Mouse (Mus musculus): ENCODE measurements around the gene Cers3. TPM values are rescaled to one million over a fixed set of nuclear protein-coding genes. Genes with fewer than 3 reads are reported as not detected.

Cers3 gene
- polyA plus RNA-seq, 1 experiment = 0.58 TPM

DNA sequence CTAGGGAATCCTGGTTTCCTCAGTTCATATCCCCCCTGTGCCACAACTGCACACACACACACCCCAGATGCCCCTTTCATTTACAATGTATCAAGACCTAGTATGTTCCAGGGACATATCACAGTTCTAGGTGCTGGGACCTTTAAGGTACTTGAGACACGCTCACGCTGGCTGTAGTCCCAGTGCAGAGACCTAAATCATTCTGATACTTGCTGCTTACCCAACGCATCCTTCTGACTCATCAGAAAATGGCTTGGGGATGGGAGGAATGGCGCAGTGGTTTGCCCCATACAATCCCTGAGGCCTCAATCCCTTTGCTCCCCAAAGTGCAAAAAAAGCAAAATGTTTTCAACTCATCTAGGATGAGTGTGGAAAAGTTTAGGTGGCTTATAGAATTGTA is 8.8 kb upstream of the Cers3 start:
- H3K27ac ChIP-seq (ENCODE audit: insufficient read depth, low read length) = no peak overlapping the region
- no peak for TF ChIP-seq CTCF (IDR thresholded peaks at IDR 0.05; ENCODE audit: borderline replicate concordance, insufficient read depth, low read length)
- no peak for TF ChIP-seq POLR2A (IDR thresholded peaks at IDR 0.05; ENCODE audit: low read depth, low read length)
- no peak overlapping the region for H3K4me3 ChIP-seq (ENCODE audit: insufficient read depth, low read length)
- 0 out of 2 replicates have a peak, but pooled peaks cover 3% of the 10 kb centered on the region for H3K4me1 ChIP-seq (ENCODE audit: control insufficient read depth, insufficient read depth, low read length)

GRCm38 (mm10) chr7:66734993-66735392 is 8.3 kb upstream of the Cers3 start:
- Histone ChIP-seq H3K27ac (ENCODE audit: insufficient read depth, low read length) (no peak overlapping the region), H3K4me1 (ENCODE audit: control insufficient read depth, insufficient read depth, low read length) (0 out of 2 replicates have a peak, but pooled peaks cover 3% of the 10 kb centered on the region)
- TF ChIP-seq CTCF (IDR thresholded peaks at IDR 0.05; ENCODE audit: borderline replicate concordance, insufficient read depth, low read length) (no peak), POLR2A (IDR thresholded peaks at IDR 0.05; ENCODE audit: low read depth, low read length) (no peak)

DNA sequence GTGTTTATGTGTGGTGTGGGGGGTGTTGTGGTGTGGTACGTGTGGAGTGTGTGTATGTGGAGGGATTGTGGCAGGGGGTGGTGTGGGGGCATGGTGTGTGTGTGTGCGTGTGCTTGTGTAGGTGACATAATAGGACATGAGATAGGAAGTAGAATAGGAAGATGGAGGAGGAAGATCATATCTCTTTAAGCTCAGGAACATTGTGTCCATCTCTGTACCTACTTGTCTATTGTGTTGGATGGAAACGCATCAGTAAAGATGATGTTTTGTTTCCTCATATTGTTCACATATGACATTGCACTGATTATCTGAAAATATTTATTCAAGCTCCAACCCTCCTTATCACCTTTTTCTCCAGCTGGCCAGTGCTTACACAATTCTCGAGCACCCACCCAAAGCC is 5.9 kb upstream of the Cers3 start:
- H3K27ac ChIP-seq (ENCODE audit: insufficient read depth, low read length) = no peak overlapping the region
- 0 out of 2 replicates have a peak, but pooled peaks cover 3% of the 10 kb centered on the region for H3K4me1 ChIP-seq (ENCODE audit: control insufficient read depth, insufficient read depth, low read length)
- TF ChIP-seq CTCF (IDR thresholded peaks at IDR 0.05; ENCODE audit: borderline replicate concordance, insufficient read depth, low read length) = no peak
- no peak for TF ChIP-seq POLR2A (IDR thresholded peaks at IDR 0.05; ENCODE audit: low read depth, low read length)
- H3K4me3 ChIP-seq (ENCODE audit: insufficient read depth, low read length) = no peak overlapping the region

More at GRCm38 (mm10) chr7:66734993-66735392, 8.3 kb upstream of the Cers3 start:
- H3K4me3 ChIP-seq (ENCODE audit: insufficient read depth, low read length) = no peak overlapping the region

- TF ChIP-seq POLR2A (IDR thresholded peaks at IDR 0.05; ENCODE audit: low read depth, low read length) = no peak
- TF ChIP-seq CTCF (IDR thresholded peaks at IDR 0.05; ENCODE audit: borderline replicate concordance, insufficient read depth, low read length) = no peak
Observed at GRCm38 (mm10) chr7:66741008-66741407, 2.3 kb upstream of the Cers3 start.

DNA sequence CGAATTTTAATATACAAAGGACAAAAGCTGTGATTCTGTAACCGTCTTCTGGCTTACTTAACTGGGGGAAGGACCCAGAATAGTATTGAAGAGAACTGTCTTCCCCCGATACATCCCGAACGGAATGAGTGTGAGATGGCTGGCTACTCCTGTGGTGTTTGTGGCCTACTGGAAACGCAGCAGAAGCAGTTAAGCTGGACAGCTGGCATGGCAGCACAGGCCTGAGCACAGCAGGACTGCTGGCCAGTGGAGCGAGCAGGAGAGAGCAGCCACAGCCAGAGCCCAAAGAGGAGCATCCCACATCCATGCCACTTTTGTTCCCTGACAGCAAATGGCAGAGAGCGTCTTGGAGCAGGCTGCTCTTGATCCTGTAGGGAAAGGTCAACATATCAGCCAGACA is 1.9 kb upstream of the Cers3 start:
- TF ChIP-seq POLR2A (IDR thresholded peaks at IDR 0.05; ENCODE audit: low read depth, low read length) = no peak
- TF ChIP-seq CTCF (IDR thresholded peaks at IDR 0.05; ENCODE audit: borderline replicate concordance, insufficient read depth, low read length) = no peak
- H3K27ac ChIP-seq (ENCODE audit: insufficient read depth, low read length) = no peak overlapping the region
- no peaks in the 10 kb centered on the region for H3K4me1 ChIP-seq (ENCODE audit: control insufficient read depth, insufficient read depth, low read length)
- no peak overlapping the region for H3K4me3 ChIP-seq (ENCODE audit: insufficient read depth, low read length)

More at GRCm38 (mm10) chr7:66741008-66741407, 2.3 kb upstream of the Cers3 start:
- Histone ChIP-seq H3K4me1 (ENCODE audit: control insufficient read depth, insufficient read depth, low read length) (no peaks in the 10 kb centered on the region), H3K27ac (ENCODE audit: insufficient read depth, low read length) (no peak overlapping the region), H3K4me3 (ENCODE audit: insufficient read depth, low read length) (no peak overlapping the region)

DNA sequence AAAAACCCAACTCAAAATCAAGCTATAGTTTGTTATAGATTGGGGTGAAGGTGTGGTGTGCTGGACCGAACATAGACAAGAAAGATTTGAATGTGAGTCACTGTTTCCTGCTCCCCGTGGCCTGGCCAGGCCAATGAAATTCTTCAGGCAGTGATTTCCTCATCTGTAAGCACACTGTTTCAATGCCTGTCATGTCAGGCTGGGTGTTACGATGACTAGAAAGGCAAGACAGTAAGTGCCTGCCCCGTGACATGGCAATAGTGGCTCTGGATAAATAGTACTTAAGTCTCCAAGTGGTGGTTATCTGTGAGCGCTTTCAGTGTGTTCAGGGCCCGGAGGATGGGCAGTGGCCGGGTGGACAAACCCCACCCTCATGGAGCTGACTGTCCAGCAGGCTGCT is 3.7 kb downstream of the Cers3 start:
- TF ChIP-seq POLR2A (IDR thresholded peaks at IDR 0.05; ENCODE audit: low read depth, low read length) = no peak

GRCm38 (mm10) chr7:66749998-66750397 is 6.7 kb downstream of the Cers3 start:
- no peak overlapping the region for H3K27ac ChIP-seq (ENCODE audit: insufficient read depth, low read length)
- TF ChIP-seq POLR2A (IDR thresholded peaks at IDR 0.05; ENCODE audit: low read depth, low read length) (no peak), CTCF (IDR thresholded peaks at IDR 0.05; ENCODE audit: borderline replicate concordance, insufficient read depth, low read length) (no peak)
- H3K4me1 ChIP-seq (ENCODE audit: control insufficient read depth, insufficient read depth, low read length) = no peaks in the 10 kb centered on the region
- no peak overlapping the region for H3K4me3 ChIP-seq (ENCODE audit: insufficient read depth, low read length)

More for the DNA sequence above, 3.7 kb downstream of the Cers3 start:
- no peak overlapping the region for H3K27ac ChIP-seq (ENCODE audit: insufficient read depth, low read length)
- H3K4me1 ChIP-seq (ENCODE audit: control insufficient read depth, insufficient read depth, low read length) = no peaks in the 10 kb centered on the region
- H3K4me3 ChIP-seq (ENCODE audit: insufficient read depth, low read length) = no peak overlapping the region

DNA sequence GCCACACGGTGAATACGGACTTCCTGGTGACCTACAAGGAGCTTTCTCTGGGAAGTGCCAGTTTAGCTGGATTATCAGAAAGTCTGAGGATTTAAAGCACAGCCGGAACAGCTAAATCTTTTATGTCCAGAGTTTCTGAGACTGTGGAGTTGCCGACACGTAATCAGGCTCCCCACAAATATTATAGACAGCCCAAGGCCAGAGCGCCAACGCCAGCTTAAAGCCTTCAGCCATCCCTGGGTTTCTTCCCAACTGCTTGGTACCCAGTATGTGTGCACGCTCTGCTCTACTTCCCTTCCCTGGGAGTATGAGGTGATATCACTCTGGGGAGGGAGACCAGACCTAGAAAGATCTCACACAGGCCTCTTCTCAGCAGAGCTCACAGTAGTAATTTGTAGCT is 10.5 kb downstream of the Cers3 start:
- Histone ChIP-seq H3K4me3 (ENCODE audit: insufficient read depth, low read length) (no peak overlapping the region), H3K27ac (ENCODE audit: insufficient read depth, low read length) (no peak overlapping the region), H3K4me1 (ENCODE audit: control insufficient read depth, insufficient read depth, low read length) (no peaks in the 10 kb centered on the region)
- TF ChIP-seq CTCF (IDR thresholded peaks at IDR 0.05; ENCODE audit: borderline replicate concordance, insufficient read depth, low read length) (no peak), POLR2A (IDR thresholded peaks at IDR 0.05; ENCODE audit: low read depth, low read length) (no peak)

GRCm38 (mm10) chr7:66755611-66756010 is 12.3 kb downstream of the Cers3 start:
- Histone ChIP-seq H3K4me1 (ENCODE audit: control insufficient read depth, insufficient read depth, low read length) (no peaks in the 10 kb centered on the region), H3K27ac (ENCODE audit: insufficient read depth, low read length) (no peak overlapping the region), H3K4me3 (ENCODE audit: insufficient read depth, low read length) (no peak overlapping the region)
- TF ChIP-seq POLR2A (IDR thresholded peaks at IDR 0.05; ENCODE audit: low read depth, low read length) = no peak
- TF ChIP-seq CTCF (IDR thresholded peaks at IDR 0.05; ENCODE audit: borderline replicate concordance, insufficient read depth, low read length) = no peak

GRCm38 (mm10) chr7:66769902-66770301 is 26.6 kb downstream of the Cers3 start:
- Histone ChIP-seq H3K4me1 (ENCODE audit: control insufficient read depth, insufficient read depth, low read length) (no peaks in the 10 kb centered on the region), H3K27ac (ENCODE audit: insufficient read depth, low read length) (no peak overlapping the region), H3K4me3 (ENCODE audit: insufficient read depth, low read length) (no peak overlapping the region)
- TF ChIP-seq CTCF (IDR thresholded peaks at IDR 0.05; ENCODE audit: borderline replicate concordance, insufficient read depth, low read length) = no peak
- TF ChIP-seq POLR2A (IDR thresholded peaks at IDR 0.05; ENCODE audit: low read depth, low read length) = no peak

GRCm38 (mm10) chr7:66770706-66771105 is 27.4 kb downstream of the Cers3 start:
- Histone ChIP-seq H3K4me1 (ENCODE audit: control insufficient read depth, insufficient read depth, low read length) (no peaks in the 10 kb centered on the region), H3K4me3 (ENCODE audit: insufficient read depth, low read length) (no peak overlapping the region), H3K27ac (ENCODE audit: insufficient read depth, low read length) (no peak overlapping the region)
- TF ChIP-seq CTCF (IDR thresholded peaks at IDR 0.05; ENCODE audit: borderline replicate concordance, insufficient read depth, low read length) (no peak), POLR2A (IDR thresholded peaks at IDR 0.05; ENCODE audit: low read depth, low read length) (no peak)
